Mouse (Mus musculus): Measurements from ENCODE around the gene Nxph1. TPM values are rescaled to one million over a fixed set of nuclear protein-coding genes. Genes with fewer than 3 reads are reported as not detected.

Nxph1 gene
- total RNA-seq (2021), result not detected
- long read RNA-seq, experiment 1, result 0 reads
- long read RNA-seq, experiment 2, result 0 reads

- DNase-seq, result no peak
Observed at GRCm38 (mm10) chr6:8948131-8948470, at the start of gene Nxph1. TSS of gene Nxph1 (plus strand) at chr6:8948431.

- DNase-seq, result no peak
Observed at GRCm38 (mm10) chr6:8900021-8900728, 48.1 kb upstream of the Nxph1 start.

GRCm38 (mm10) chr6:8900729-8901122, 47.5 kb upstream of the Nxph1 start:
- DNase-seq, result no peak

GRCm38 (mm10) chr6:8907917-8908316, 40.3 kb upstream of the Nxph1 start:
- DNase-seq, result no peak

- DNase-seq, result no peak
Observed at GRCm38 (mm10) chr6:8913404-8913803, 34.8 kb upstream of the Nxph1 start.

DNA sequence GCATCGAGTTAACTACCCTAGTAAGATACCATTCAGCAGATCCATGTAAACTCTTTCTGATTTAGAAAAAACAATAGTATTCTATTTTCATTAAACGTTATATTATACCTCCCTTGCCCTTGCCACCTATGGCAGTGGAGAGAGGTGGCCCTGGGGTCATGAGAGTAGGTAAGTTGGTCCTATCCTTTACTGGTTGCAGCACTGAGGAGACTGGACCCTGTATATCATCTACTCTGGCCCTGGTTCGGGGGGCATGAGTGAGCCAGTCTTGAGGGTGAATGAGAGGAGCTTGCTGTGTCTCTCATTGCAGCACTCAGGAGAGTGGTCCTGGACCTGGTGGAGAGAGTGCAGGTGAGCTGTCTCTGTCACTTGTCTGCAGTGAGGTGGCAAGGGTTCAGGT, 33.5 kb upstream of the Nxph1 start:
- DNase-seq, result no peak

DNA sequence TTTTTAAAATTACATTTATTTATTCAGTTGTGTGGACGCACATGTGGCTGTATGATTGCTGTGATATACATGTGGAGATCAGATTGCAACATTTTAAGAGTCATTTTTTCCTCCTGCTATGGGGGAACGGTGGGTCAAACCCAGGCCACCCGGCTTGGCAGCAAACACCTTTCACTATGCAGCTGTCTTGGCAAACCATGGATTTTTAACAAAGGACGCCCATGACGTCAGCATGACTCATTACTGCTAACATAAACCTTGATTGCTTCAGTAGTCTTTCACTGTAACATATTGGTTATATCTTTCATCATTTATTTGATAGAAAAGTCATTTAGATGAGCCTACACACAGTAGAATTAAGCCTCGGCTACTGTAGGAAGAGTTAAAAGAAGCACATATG, 23.8 kb upstream of the Nxph1 start:
- no peak for DNase-seq

GRCm38 (mm10) chr6:8935241-8935640, 13.0 kb upstream of the Nxph1 start:
- no peak for DNase-seq

GRCm38 (mm10) chr6:8935705-8936104, 12.5 kb upstream of the Nxph1 start:
- DNase-seq, result no peak

- DNase-seq, result no peak
Observed at GRCm38 (mm10) chr6:8936168-8936567, 12.1 kb upstream of the Nxph1 start.

DNA sequence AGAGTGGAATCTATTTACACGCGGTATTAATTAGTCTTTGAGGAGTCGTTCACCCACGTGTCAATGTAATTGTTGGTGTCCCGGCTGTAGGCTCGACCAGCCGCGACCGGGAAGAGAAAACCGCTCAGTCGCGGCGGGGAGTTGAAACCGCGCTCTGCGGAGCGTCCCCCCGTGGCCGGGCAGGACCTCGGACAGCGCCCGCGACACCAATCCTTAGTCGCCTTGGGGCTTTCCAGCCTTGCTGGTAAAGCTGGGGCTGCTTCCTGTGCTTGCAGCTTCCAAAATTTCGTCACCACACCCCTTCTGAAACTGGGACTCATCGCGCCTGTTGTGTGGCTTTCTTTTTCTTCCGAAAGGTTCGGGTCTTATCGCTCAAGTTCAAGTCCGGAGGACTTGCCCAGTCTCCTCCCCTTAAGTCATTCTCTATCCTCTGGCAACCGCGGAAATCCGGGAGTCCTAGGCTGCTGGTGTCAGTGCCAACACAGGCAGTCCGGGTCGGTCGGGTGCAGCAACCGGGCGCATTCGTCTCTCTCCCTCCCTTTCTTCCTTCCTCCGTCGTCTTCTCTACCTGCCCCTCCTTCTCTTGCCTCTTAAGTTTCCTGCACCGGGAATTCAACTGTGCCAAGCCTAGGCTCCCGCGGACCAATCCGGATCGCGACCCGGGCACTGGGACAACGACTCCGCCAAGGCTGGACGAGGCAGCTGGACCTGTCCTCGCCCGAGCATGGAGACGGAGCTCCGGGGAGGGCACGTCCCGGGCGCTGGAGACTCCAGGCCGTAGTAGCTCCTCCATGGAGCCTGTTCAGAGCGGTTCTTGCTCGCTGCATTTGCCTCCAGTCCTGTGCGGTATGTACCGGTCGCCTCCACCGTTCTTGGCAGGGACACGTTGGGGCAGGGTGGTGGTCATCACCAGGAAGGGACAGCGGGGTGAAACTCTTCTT, 510 bp downstream of the Nxph1 start:
- DNase-seq, result no peak

GRCm38 (mm10) chr6:8949665-8950201, 1.5 kb downstream of the Nxph1 start:
- DNase-seq, result no peak

GRCm38 (mm10) chr6:8950611-8951325, 2.5 kb downstream of the Nxph1 start:
- no peak for DNase-seq

GRCm38 (mm10) chr6:8951326-8951695, 3.1 kb downstream of the Nxph1 start:
- DNase-seq, result no peak

DNA sequence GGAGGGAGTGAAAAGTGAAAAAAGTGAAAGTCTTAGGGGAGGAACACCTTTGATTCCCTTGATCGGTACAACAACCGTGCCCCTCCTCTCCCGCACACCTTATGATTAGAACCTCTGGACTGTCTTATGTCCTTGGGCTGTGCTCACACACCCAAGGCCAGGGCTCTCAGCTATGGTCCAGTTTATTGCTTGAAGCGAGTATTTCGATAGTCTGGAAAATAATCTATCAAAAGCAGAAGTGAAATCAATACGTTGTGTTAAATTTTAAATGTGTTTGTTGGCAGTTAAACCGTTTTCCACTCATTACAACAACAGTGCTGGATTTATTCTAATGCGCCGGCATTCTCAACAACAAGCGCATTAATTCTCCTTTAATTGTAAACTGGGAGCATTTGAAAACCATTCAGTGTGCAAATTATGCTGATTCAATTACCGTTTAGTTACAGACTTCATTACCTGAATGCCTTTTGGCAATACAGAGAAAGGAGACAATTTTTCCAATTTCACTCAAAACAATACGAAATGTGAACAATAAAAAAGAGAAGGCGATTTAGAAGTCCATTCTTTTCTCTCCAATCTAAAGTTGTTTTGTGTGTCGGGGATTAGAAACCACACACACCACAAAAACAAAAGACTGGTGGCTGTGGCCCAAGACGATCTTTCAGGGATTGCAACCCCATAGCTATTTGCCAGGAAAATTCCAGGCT, 3.8 kb downstream of the Nxph1 start:
- no peak for DNase-seq

DNA sequence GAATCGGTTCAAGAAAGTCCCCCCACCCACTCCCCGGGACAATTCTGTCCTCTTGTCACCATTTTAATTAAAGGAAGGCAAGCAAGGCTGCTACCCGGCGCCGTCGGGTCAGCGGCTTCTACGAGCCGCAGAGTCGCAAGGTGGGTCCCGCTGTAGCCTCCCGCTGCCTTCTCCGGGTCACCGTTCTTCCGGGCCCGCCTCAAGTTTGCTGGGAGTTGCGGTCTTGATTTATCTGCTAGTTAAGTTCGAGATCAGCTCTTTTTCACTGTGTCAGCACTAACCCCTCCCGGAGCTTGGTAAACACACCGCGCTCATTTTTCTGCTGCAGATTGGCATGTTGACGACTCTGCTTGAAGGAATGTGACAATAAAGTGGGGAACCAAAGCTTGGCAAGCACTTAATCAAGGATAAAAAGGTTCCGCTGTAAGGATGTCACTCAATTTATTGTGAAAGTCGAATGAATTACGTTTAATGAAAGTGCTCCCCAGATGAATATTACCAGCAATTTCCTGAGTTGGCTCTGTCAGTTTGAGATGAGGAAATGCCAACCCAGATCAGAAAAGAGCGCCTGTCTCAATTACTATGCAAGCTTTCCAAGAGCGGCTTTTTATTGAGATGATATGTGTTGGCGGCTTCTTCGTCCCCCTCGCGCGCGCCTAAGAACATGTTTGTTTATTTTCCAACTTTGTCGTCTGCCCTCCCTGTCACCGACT, 7.7 kb downstream of the Nxph1 start:
- no peak for DNase-seq

GRCm38 (mm10) chr6:8956743-8957528, 8.7 kb downstream of the Nxph1 start:
- DNase-seq, result no peak

DNA sequence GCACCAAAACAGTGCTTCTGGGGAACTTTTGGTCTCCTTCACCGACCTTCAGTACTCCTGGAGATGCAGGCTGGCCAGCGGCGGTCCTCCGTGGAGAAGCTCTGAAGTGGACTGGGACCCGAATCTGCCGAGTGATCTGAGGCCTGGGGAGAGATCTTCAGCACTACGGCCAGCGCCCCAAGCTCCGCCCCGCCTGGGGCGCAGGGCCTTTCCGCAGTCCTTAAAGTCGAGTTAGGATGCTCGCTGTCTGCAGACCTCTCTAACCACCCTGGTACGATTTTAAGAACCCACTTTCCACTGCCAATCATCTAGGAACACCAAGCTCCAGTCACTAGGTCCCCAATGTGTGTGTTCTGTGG, 9.3 kb downstream of the Nxph1 start:
- no peak for DNase-seq

GRCm38 (mm10) chr6:8958081-8958919, 10.1 kb downstream of the Nxph1 start:
- no peak for DNase-seq

- DNase-seq, result no peak
Observed at GRCm38 (mm10) chr6:8959810-8960209, 11.6 kb downstream of the Nxph1 start.

All from gastrocnemius, postnatal 25 days (tissue).